Mouse (Mus musculus) heart, postnatal 0 days (tissue): ENCODE results near the gene Ppp1r12a. TPM values are rescaled to one million over a fixed set of nuclear protein-coding genes. Genes with fewer than 3 reads are reported as not detected.

ENCODE experiments used
- ATAC-seq: fragments of 200-750 bp; cut with Nextera tagmentation; 2 replicates; pipeline ENCODE4 v1.8.0; 2017; ENCODE audit warnings: low read depth, moderate number of reproducible peaks, moderate library complexity; ENCODE audit not compliant: insufficient read depth
- DNase-seq: peaks from one replicate; pipeline ENCODE4 v3.0.0-alpha.2; 2016; ENCODE audit warnings: low spot score
- H3K27ac ChIP-seq: fragments of 300-500 bp; sonication (generic); 2 replicates; pipeline ENCODE4 v1.5.1; 2014; ENCODE audit warnings: low read depth, mild to moderate bottlenecking
- H3K27me3 ChIP-seq: fragments of 300-500 bp; sonication (generic); 2 replicates; pipeline ENCODE4 v1.6.1; 2014; ENCODE audit warnings: low read length, mixed read lengths; ENCODE audit not compliant: control insufficient read depth, insufficient read depth
- H3K36me3 ChIP-seq: fragments of 300-500 bp; sonication (generic); replicated peaks from 2 replicates; pipeline ENCODE4 v1.6.1; 2014; ENCODE audit warnings: low read length, mixed read lengths; ENCODE audit not compliant: control insufficient read depth, insufficient read depth
- H3K4me1 ChIP-seq: fragments of 300-500 bp; sonication (generic); 2 replicates; pipeline ENCODE4 v1.6.1; 2014; ENCODE audit warnings: antibody characterized with exemption; ENCODE audit not compliant: control insufficient read depth, insufficient read depth
- H3K4me2 ChIP-seq: fragments of 300-500 bp; sonication (generic); 2 replicates; pipeline ENCODE4 v1.6.1; 2014; ENCODE audit warnings: low read depth, mild to moderate bottlenecking, low read length, moderate library complexity
- H3K4me3 ChIP-seq: fragments of 300-500 bp; sonication (generic); 2 replicates; pipeline ENCODE4 v1.5.1; 2014; ENCODE audit warnings: low read depth, low read length
- H3K9ac ChIP-seq: fragments of 300-500 bp; sonication (generic); replicated peaks from 2 replicates; pipeline ENCODE4 v1.6.1; 2014; ENCODE audit warnings: low read depth, low read length, mixed read lengths
- H3K9me3 ChIP-seq: fragments of 300-500 bp; sonication (generic); replicated peaks from 2 replicates; pipeline ENCODE4 v1.6.1; 2016; ENCODE audit warnings: low read length; ENCODE audit not compliant: control insufficient read depth
- CTCF ChIP-seq: IDR thresholded peaks from 2 replicates; pipeline ENCODE4 v1.5.1; 2016; ENCODE audit warnings: antibody characterized with exemption, control low read depth, low read depth
- EP300 ChIP-seq: IDR thresholded peaks from 2 replicates; pipeline ENCODE4 v1.6.1; 2016; ENCODE audit warnings: antibody characterized with exemption, low read depth
- WGBS: fragments of 180-500 bp; shearing (Covaris S2); extraction: QIAGEN DNeasy Blood & Tissue Kit; methylation state at CpG from one replicate; pipeline ENCODE4 v1.1.7; 2014; 5-methylcytosine and 5-hydroxymethylcytosine counted together
- polyA plus RNA-seq: library from polyadenylated mRNA; unstranded; fragments of >200 nt; fragmentation: Nextera tagmentation; extraction: Ambion mirVana; gene quantifications from 2 replicates; pipeline ENCODE4 v1.2.1, GENCODE M21; 2015
- total RNA-seq: library from RNA; depleted of rRNA; stranded (reverse); fragments of >200 nt; gene quantifications from 2 replicates; pipeline ENCODE4 v1.2.3, GENCODE M21; 2014; ENCODE audit warnings: low replicate concordance; rRNA removed

Ppp1r12a gene
- 87.8 and 92.5 TPM in 2 replicates for total RNA-seq
- 68.0 and 78.1 TPM in 2 replicates for polyA plus RNA-seq

DNA sequence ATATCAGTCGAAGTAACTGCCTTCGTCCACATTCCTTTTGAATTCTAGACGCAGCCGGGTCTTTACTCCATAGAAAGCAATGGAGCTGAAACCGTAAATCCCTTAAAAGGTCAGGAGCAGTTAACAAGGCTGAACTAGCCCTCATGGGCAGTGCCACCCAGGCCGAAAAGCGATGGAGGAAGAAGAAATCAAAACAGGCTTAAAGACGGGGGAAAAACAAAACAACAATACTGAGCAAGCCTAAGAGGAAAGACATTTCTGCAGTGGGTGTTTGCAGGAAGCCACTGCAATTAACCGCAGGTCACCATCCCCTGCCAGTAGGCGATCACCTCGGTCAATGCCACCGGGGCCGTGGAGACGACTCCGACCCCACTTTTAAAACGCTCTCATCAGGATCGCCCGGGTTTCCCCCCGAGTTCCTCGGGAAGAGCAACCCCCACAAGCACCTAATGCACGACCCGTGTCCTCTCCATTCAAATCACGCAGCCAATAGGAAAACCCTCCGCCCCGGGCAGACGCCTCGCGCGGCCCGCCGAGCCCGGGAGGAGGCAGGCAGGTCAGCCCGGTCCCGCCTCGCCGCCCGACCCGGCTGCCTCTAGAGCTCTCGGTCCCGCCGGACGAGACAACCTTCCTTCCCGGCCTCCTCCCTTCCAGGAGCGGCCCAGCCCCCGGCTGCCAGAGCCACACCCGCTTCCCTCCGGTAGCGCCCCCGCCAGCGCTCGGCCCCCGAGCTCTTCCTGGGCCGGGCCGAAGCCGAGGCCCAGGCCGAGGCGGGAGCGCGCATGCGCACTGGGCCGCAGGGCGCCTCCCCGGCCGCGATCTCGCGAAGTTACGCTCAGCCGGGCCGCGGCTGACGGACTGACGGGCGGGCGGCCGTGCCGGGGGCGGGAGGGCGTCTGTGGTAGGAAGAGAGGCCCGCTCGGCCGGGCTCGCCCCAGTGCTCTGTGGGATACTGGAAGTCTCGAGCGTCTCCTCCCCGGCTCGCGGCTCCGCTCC lies at the start of gene Ppp1r12a:
Gene Ppp1r12a, plus strand, starts transcription at position 933 of the 996 bp plus-strand sequence.
- H3K36me3 ChIP-seq, result no peaks in the 10 kb centered on the region
- peak within 1 kb of the TSS; percentile 100 for H3K27ac ChIP-seq
- peak within 1 kb of the TSS; percentile 100 for H3K9ac ChIP-seq
- DNase-seq, result peak; percentile 95
- no peak for TF ChIP-seq CTCF
- TF ChIP-seq EP300, result peak; percentile 56
- H3K4me2 ChIP-seq, result peak within 1 kb of the TSS; percentile 82
- H3K4me3 ChIP-seq, result peak within 1 kb of the TSS; percentile 100
- no peaks in the 10 kb centered on the region for H3K9me3 ChIP-seq
- peak; percentile 94 for ATAC-seq
- peaks cover 14% of the 10 kb centered on the region for H3K4me1 ChIP-seq
- WGBS, result under 1% methylated on average over 74 of the region's 89 CpGs
- H3K27me3 ChIP-seq, result no peaks in the 10 kb centered on the region

- peak overlapping the region; percentile 40 for H3K9ac ChIP-seq
- H3K4me2 ChIP-seq, result peak overlapping the region; percentile 74
- H3K4me3 ChIP-seq, result peak overlapping the region; percentile 44
- TF ChIP-seq CTCF (no peak), EP300 (no peak)
- H3K36me3 ChIP-seq, result no peaks in the 10 kb centered on the region
- no peaks in the 10 kb centered on the region for H3K9me3 ChIP-seq
- peak; percentile 68 for DNase-seq
- 0 out of 2 replicates have a peak, but pooled peaks cover 3% of the 10 kb centered on the region for H3K4me1 ChIP-seq
- 22% methylated on average over 17 of the region's 17 CpGs for WGBS
- no peaks in the 10 kb centered on the region for H3K27me3 ChIP-seq
- ATAC-seq, result peak; percentile 90
- H3K27ac ChIP-seq, result peak overlapping the region; percentile 30
Observed at GRCm38 (mm10) chr10:108113361-108114237, 48.4 kb upstream of the Ppp1r12a start.

- Histone ChIP-seq H3K27me3 (no peaks in the 10 kb centered on the region), H3K4me1 (no peaks in the 10 kb centered on the region), H3K9ac (no peak overlapping the region), H3K27ac (no peak overlapping the region), H3K9me3 (no peaks in the 10 kb centered on the region), H3K4me3 (no peak overlapping the region), H3K36me3 (no peaks in the 10 kb centered on the region), H3K4me2 (no peak overlapping the region)
- DNase-seq (no peak), ATAC-seq (no peak)
- TF ChIP-seq EP300 (no peak), CTCF (no peak)
- 80% methylated on average over 13 of the region's 13 CpGs for WGBS
Observed at GRCm38 (mm10) chr10:108118200-108119163, 43.5 kb upstream of the Ppp1r12a start.

DNA sequence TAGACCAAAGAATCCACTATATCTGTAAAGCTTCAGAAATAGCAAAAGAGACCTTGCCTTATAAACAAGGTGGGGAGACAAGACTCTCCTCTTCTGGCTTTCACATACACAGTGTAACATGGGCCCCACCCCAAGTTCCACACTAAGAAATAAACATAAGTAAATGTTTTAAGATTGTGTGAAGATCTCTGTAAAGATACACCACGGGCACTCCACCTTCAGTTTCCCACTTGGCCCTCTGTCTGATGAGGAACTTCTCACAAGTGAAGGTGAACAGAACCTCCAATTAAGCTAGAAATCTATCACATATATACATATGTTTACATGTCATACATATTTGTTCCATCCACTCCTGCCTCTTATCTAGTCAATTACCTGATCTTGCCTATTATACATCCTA lies 42.6 kb upstream of the Ppp1r12a start:
- DNase-seq (no peak), ATAC-seq (no peak)
- 89% methylated on average over 1 of the region's 1 CpGs for WGBS

More for the DNA sequence above, 42.6 kb upstream of the Ppp1r12a start:
- Histone ChIP-seq H3K27ac (no peak overlapping the region), H3K4me2 (no peak overlapping the region), H3K9me3 (no peaks in the 10 kb centered on the region), H3K36me3 (no peaks in the 10 kb centered on the region), H3K4me1 (no peaks in the 10 kb centered on the region), H3K4me3 (no peak overlapping the region), H3K27me3 (no peaks in the 10 kb centered on the region), H3K9ac (no peak overlapping the region)
- TF ChIP-seq EP300 (no peak), CTCF (no peak)
